Mouse (Mus musculus) embryonic fibroblast, embryonic 13.5 days (primary cell): Measurements from ENCODE around the gene Clip3. TPM values are rescaled to one million over a fixed set of nuclear protein-coding genes. Genes with fewer than 3 reads are reported as not detected.

Experiments
- H3K27ac ChIP-seq: 2 replicates; pipeline ENCODE4 v1.5.1; 2012; ENCODE audit warnings: low read length, control low read depth, inconsistent platforms; ENCODE audit not compliant: insufficient read depth
- H3K4me1 ChIP-seq: 2 replicates; pipeline ENCODE4 v1.6.1; 2011; ENCODE audit warnings: low read length; ENCODE audit not compliant: control insufficient read depth, insufficient read depth
- H3K4me3 ChIP-seq: 2 replicates; pipeline ENCODE4 v1.5.1; 2011; ENCODE audit warnings: mild to moderate bottlenecking, control low read depth, low read length; ENCODE audit not compliant: insufficient read depth
- CTCF ChIP-seq: IDR thresholded peaks from 2 replicates; pipeline ENCODE4 v1.5.1; 2011; ENCODE audit warnings: mild to moderate bottlenecking, control low read depth, low read length, moderate library complexity, borderline replicate concordance; ENCODE audit not compliant: insufficient read depth
- POLR2A ChIP-seq: IDR thresholded peaks from 2 replicates; pipeline ENCODE4 v1.6.1; 2011; ENCODE audit warnings: low read depth, mild to moderate bottlenecking, control low read depth, low read length, moderate library complexity
- polyA plus RNA-seq: library from polyadenylated mRNA; stranded (reverse); fragments of >200 nt; gene quantifications from 2 replicates; pipeline ENCODE4 v1.2.4, GENCODE M21; 2011; ENCODE audit warnings: low read depth; ENCODE audit not compliant: missing spikeins, insufficient read length

The Clip3 gene
- polyA plus RNA-seq, 1 experiment = 124 TPM

- peak overlapping the region; percentile 75 for H3K4me3 ChIP-seq
- TF ChIP-seq POLR2A (no peak), CTCF (no peak)
- peak overlapping the region; percentile 10; the same call in 1 of the 2 replicates for H3K27ac ChIP-seq
- peaks cover 9% of the 10 kb centered on the region; the same call in 1 of the 2 replicates for H3K4me1 ChIP-seq
These were observed 12.0 kb upstream of the Clip3 start for GRCm38 (mm10) chr7:30279536-30279935.

- H3K27ac ChIP-seq = peak within 1 kb of the TSS; percentile 99
- peak within 1 kb of the TSS; percentile 75 for H3K4me3 ChIP-seq
- peaks cover 4% of the 10 kb centered on the region; the same call in 1 of the 2 replicates for H3K4me1 ChIP-seq
- peak; percentile 39; the same call in 1 of the 2 replicates for TF ChIP-seq POLR2A
- no peak for TF ChIP-seq CTCF
These were observed 11.4 kb upstream of the Clip3 start, which contains the start of the genes Thap8 and Wdr62 for GRCm38 (mm10) chr7:30279951-30280669. Gene Thap8 (plus strand): TSS chr7:30280094. Gene Wdr62 (minus strand): TSS chr7:30280419.

- Histone ChIP-seq H3K27ac (peak overlapping the region; percentile 99), H3K4me3 (peak overlapping the region; percentile 49), H3K4me1 (no peaks in the 10 kb centered on the region)
- TF ChIP-seq POLR2A = peak; percentile 69
- no peak for TF ChIP-seq CTCF
These were observed 10.8 kb upstream of the Clip3 start for GRCm38 (mm10) chr7:30280670-30281138.

- H3K4me3 ChIP-seq = no peak overlapping the region
These were observed 10.0 kb upstream of the Clip3 start for GRCm38 (mm10) chr7:30281522-30281921.

GRCm38 (mm10) chr7:30282740-30283139, 8.8 kb upstream of the Clip3 start:
- no peak overlapping the region for H3K4me3 ChIP-seq
- TF ChIP-seq POLR2A = no peak
- no peak for TF ChIP-seq CTCF
- H3K4me1 ChIP-seq = peaks cover 3% of the 10 kb centered on the region; the same call in 1 of the 2 replicates

More at GRCm38 (mm10) chr7:30281522-30281921, 10.0 kb upstream of the Clip3 start:
- Histone ChIP-seq H3K4me1 (no peaks in the 10 kb centered on the region), H3K27ac (peak overlapping the region; percentile 99; the same call in 1 of the 2 replicates)
- TF ChIP-seq CTCF (no peak), POLR2A (no peak)

GRCm38 (mm10) chr7:30286701-30287410, 4.7 kb upstream of the Clip3 start:
- Histone ChIP-seq H3K4me1 (peaks cover 3% of the 10 kb centered on the region; the same call in 1 of the 2 replicates), H3K4me3 (no peak overlapping the region), H3K27ac (no peak overlapping the region)
- TF ChIP-seq CTCF (no peak), POLR2A (no peak)

More at GRCm38 (mm10) chr7:30282740-30283139, 8.8 kb upstream of the Clip3 start:
- no peak overlapping the region for H3K27ac ChIP-seq

- Histone ChIP-seq H3K27ac (no peak overlapping the region), H3K4me3 (no peak overlapping the region), H3K4me1 (peaks cover 3% of the 10 kb centered on the region; the same call in 1 of the 2 replicates)
- TF ChIP-seq POLR2A (no peak), CTCF (no peak)
These were observed 3.5 kb upstream of the Clip3 start for GRCm38 (mm10) chr7:30288046-30288445.

- Histone ChIP-seq H3K27ac (no peak overlapping the region), H3K4me1 (peaks cover 3% of the 10 kb centered on the region; the same call in 1 of the 2 replicates), H3K4me3 (no peak overlapping the region)
- no peak for TF ChIP-seq CTCF
- no peak for TF ChIP-seq POLR2A
These were observed 2.3 kb upstream of the Clip3 start for GRCm38 (mm10) chr7:30289071-30289713.

GRCm38 (mm10) chr7:30289714-30290399, 1.7 kb upstream of the Clip3 start:
- no peak for TF ChIP-seq POLR2A
- no peak for TF ChIP-seq CTCF
- no peak overlapping the region for H3K27ac ChIP-seq
- H3K4me3 ChIP-seq = no peak overlapping the region
- H3K4me1 ChIP-seq = peaks cover 3% of the 10 kb centered on the region; the same call in 1 of the 2 replicates
